Mouse (Mus musculus): ENCODE data around the gene Tenm2. TPM values are rescaled to one million over a fixed set of nuclear protein-coding genes. Genes with fewer than 3 reads are reported as not detected.

The Tenm2 gene
- polyA plus RNA-seq, 1 experiment from 2014 or later, result 1.4 TPM

DNA sequence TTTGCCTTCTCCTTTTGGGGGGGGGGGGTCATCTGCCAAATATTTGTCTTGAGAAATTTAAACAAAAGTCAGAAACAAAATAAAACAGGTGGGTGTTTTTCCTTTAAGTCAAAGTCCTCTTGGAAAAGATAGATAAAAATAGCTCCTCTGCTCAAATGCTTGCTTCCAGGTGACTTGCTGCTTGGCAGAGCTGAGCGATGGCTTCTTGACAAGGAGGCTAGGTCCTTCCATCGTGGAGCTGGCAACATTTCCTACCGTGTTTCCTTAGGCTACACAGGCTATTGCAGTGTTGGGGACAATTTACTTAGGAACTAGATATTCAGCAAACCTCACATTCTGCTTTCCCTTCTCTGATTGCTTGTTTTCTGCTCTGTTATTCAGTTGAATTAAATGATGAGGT is 342.7 kb downstream of the Tenm2 start:
- ATAC-seq (ENCODE audit: insufficient number of reproducible peaks, low FRiP score), result no peak
- H3K9ac ChIP-seq, result no peak overlapping the region
- 67% methylated on average over 3 of the region's 3 CpGs for WGBS
- H3K27me3 ChIP-seq (replicated peaks), result no peaks in the 10 kb centered on the region
- no peak overlapping the region for H3K4me3 ChIP-seq
- no peaks in the 10 kb centered on the region for H3K4me1 ChIP-seq (replicated peaks)
- H3K4me2 ChIP-seq, result no peak overlapping the region
- no peak overlapping the region for H3K27ac ChIP-seq (ENCODE audit: poor library complexity, severe bottlenecking)
- H3K9me3 ChIP-seq (replicated peaks), result no peaks in the 10 kb centered on the region
- no peaks in the 10 kb centered on the region for H3K36me3 ChIP-seq

DNA sequence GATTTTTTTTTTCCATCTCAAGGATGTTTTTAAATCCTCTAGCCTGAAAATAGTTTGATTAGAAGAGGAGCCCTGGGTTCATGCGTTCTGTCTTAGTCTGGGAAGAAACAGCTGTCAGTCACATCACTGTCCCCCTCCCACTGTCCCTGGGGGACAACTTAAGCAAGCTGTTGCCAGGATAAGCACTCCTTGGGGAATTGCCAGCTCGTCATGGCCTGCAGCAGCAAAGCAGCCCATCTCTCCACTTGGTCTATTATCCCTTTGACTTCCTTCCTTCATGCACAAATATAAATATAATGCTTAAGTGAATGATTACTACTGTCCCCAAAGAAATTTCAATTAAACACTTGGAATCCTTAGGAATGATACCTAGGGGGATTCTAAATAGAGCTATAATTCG is 344.7 kb downstream of the Tenm2 start:
- Histone ChIP-seq H3K27ac (ENCODE audit: poor library complexity, severe bottlenecking) (no peak overlapping the region), H3K4me3 (no peak overlapping the region), H3K4me1 (replicated peaks) (no peaks in the 10 kb centered on the region), H3K27me3 (replicated peaks) (no peaks in the 10 kb centered on the region), H3K36me3 (no peaks in the 10 kb centered on the region), H3K9me3 (replicated peaks) (no peaks in the 10 kb centered on the region), H3K9ac (no peak overlapping the region), H3K4me2 (no peak overlapping the region)
- WGBS, result 41% methylated on average over 3 of the region's 3 CpGs
- ATAC-seq (ENCODE audit: insufficient number of reproducible peaks, low FRiP score), result no peak

DNA sequence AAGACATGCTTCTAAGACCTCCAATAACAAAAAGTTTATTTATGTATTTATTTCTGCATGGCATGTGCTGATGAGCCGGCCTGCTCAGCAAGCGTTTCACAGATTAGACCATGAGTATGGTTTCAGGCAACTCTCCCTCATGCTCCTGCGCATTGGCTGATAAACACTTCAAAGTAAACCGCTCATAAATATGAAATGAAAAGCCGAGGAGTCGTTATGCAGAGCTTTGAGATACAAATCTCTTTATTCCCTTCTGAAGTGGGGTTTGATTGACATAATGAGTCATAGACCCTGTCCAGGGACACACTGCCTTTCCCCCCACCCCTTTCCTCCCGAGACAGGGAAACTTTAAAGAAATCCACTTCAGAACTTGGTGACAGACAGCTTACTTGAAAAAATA is 348.3 kb downstream of the Tenm2 start:
- 48% methylated on average over 7 of the region's 7 CpGs for WGBS
- H3K27me3 ChIP-seq (replicated peaks), result no peaks in the 10 kb centered on the region
- no peak for ATAC-seq (ENCODE audit: insufficient number of reproducible peaks, low FRiP score)
- no peak overlapping the region for H3K27ac ChIP-seq (ENCODE audit: poor library complexity, severe bottlenecking)
- H3K9me3 ChIP-seq (replicated peaks), result no peaks in the 10 kb centered on the region
- H3K4me3 ChIP-seq, result no peak overlapping the region
- H3K4me1 ChIP-seq (replicated peaks), result no peaks in the 10 kb centered on the region
- H3K9ac ChIP-seq, result no peak overlapping the region
- no peak overlapping the region for H3K4me2 ChIP-seq
- H3K36me3 ChIP-seq, result no peaks in the 10 kb centered on the region

GRCm38 (mm10) chr11:36886147-36886546 is 349.6 kb downstream of the Tenm2 start:
- 87% methylated on average over 3 of the region's 3 CpGs for WGBS
- Histone ChIP-seq H3K9ac (no peak overlapping the region), H3K4me1 (replicated peaks) (no peaks in the 10 kb centered on the region), H3K27me3 (replicated peaks) (no peaks in the 10 kb centered on the region), H3K27ac (ENCODE audit: poor library complexity, severe bottlenecking) (no peak overlapping the region), H3K36me3 (no peaks in the 10 kb centered on the region), H3K4me2 (no peak overlapping the region), H3K4me3 (no peak overlapping the region), H3K9me3 (replicated peaks) (no peaks in the 10 kb centered on the region)
- no peak for ATAC-seq (ENCODE audit: insufficient number of reproducible peaks, low FRiP score)

DNA sequence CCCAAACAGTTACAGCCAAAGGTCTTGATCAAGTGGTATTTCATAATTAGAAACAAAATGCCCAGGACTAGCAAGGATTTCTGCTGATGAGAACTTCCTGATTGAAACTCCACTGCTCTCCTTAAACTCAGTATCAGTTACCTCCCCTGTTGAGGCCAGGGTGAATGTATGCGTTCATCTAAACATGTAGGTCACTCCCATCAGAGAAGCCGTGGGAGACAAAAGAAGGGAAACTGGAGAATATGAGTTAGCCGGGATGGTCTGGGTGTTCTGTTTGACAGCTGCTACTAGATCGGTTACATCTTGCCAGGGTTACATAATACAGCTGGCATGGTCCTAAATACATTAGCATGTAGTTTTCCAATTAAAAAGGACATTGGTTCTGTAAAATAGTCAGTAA is 362.8 kb downstream of the Tenm2 start:
- peaks cover 6% of the 10 kb centered on the region; the same call in 1 of the 2 replicates for H3K4me1 ChIP-seq (replicated peaks)
- WGBS, result 59% methylated on average over 4 of the region's 4 CpGs
- no peak overlapping the region for H3K4me3 ChIP-seq
- H3K27me3 ChIP-seq (replicated peaks), result no peaks in the 10 kb centered on the region
- H3K9ac ChIP-seq, result no peak overlapping the region
- no peak for ATAC-seq (ENCODE audit: insufficient number of reproducible peaks, low FRiP score)
- no peak overlapping the region for H3K4me2 ChIP-seq
- H3K36me3 ChIP-seq, result no peaks in the 10 kb centered on the region
- no peaks in the 10 kb centered on the region for H3K9me3 ChIP-seq (replicated peaks)
- no peak overlapping the region for H3K27ac ChIP-seq (ENCODE audit: poor library complexity, severe bottlenecking)

DNA sequence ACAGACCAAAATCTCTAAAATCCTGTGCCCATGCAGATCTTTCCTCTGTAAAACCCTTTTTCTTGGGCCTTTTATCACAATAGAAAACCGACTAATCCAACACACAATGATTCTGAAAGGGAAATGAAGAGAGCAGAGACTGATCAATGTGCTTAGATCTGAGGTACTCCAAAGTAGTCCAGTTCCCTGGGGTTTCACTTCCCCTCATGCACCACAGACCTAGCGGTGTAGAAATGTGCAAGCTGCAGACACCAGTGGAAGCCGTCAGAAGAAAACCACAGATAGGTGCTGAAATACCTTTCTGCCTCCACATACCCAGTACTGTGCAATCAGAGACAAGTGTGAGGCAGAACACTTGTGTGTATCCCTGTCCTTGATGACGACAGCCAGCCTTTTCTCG is 365.2 kb downstream of the Tenm2 start:
- Histone ChIP-seq H3K9ac (no peak overlapping the region), H3K27me3 (replicated peaks) (no peaks in the 10 kb centered on the region), H3K4me1 (replicated peaks) (peaks cover 6% of the 10 kb centered on the region; the same call in 1 of the 2 replicates), H3K9me3 (replicated peaks) (no peaks in the 10 kb centered on the region), H3K27ac (ENCODE audit: poor library complexity, severe bottlenecking) (no peak overlapping the region), H3K4me2 (no peak overlapping the region), H3K36me3 (no peaks in the 10 kb centered on the region), H3K4me3 (no peak overlapping the region)
- ATAC-seq (ENCODE audit: insufficient number of reproducible peaks, low FRiP score), result no peak
- 69% methylated on average over 5 of the region's 5 CpGs for WGBS

DNA sequence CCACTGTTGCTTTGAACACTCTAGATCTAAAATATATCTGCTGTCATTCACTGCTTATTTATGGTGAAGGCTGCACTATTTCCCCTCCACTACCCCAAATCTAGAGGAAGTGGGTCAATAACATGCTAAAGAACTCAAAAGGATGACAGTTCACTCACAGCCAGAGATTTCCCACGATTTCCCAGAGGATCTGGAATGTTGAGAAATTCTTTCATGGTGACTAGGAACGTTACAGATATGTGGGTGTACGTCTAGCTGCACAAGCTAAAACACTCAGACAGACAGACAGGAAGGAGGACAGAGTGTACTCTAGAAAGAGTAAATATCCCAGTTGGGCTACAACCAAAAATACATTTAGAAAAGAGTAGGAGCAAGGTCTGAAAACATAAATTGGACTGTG is 384.1 kb downstream of the Tenm2 start:
- H3K27ac ChIP-seq (ENCODE audit: poor library complexity, severe bottlenecking), result no peak overlapping the region

GRCm38 (mm10) chr11:36847451-36847850 is 388.3 kb downstream of the Tenm2 start:
- H3K9ac ChIP-seq, result no peak overlapping the region
- no peaks in the 10 kb centered on the region for H3K4me1 ChIP-seq (replicated peaks)
- H3K4me2 ChIP-seq, result no peak overlapping the region
- WGBS, result 81% methylated on average over 6 of the region's 6 CpGs
- no peaks in the 10 kb centered on the region for H3K27me3 ChIP-seq (replicated peaks)
- H3K9me3 ChIP-seq (replicated peaks), result no peaks in the 10 kb centered on the region
- no peak overlapping the region for H3K27ac ChIP-seq (ENCODE audit: poor library complexity, severe bottlenecking)
- no peaks in the 10 kb centered on the region for H3K36me3 ChIP-seq
- H3K4me3 ChIP-seq, result no peak overlapping the region
- ATAC-seq (ENCODE audit: insufficient number of reproducible peaks, low FRiP score), result no peak

More for the DNA sequence above, 384.1 kb downstream of the Tenm2 start:
- H3K4me2 ChIP-seq, result no peak overlapping the region
- H3K27me3 ChIP-seq (replicated peaks), result no peaks in the 10 kb centered on the region
- H3K4me1 ChIP-seq (replicated peaks), result no peaks in the 10 kb centered on the region
- H3K9ac ChIP-seq, result no peak overlapping the region
- H3K9me3 ChIP-seq (replicated peaks), result no peaks in the 10 kb centered on the region
- no peak for ATAC-seq (ENCODE audit: insufficient number of reproducible peaks, low FRiP score)
- WGBS, result 12% methylated on average over 3 of the region's 3 CpGs
- H3K4me3 ChIP-seq, result no peak overlapping the region
- no peaks in the 10 kb centered on the region for H3K36me3 ChIP-seq

DNA sequence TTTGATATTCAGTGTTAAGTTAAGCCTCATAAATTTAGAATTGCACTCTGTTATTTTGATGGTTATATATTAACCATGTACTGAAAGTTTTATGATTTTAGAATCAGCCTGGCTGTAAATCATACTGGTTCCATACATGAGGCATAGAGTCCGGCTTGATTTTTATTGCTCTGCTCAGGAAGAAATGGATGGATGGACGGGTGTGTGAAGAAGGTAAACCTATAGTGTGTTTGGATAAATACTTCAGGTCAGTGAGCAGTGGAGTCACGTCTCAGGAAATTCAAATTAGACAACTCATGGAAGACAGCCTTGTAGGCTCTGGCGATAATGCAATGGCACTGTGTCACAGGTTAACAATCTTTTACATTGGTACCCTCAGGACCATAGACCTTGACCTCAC is 402.9 kb downstream of the Tenm2 start:
- WGBS, result 87% methylated on average over 4 of the region's 4 CpGs
- no peaks in the 10 kb centered on the region for H3K9me3 ChIP-seq (replicated peaks)
- no peak for ATAC-seq (ENCODE audit: insufficient number of reproducible peaks, low FRiP score)
- H3K27ac ChIP-seq (ENCODE audit: poor library complexity, severe bottlenecking), result no peak overlapping the region
- H3K27me3 ChIP-seq (replicated peaks), result no peaks in the 10 kb centered on the region
- H3K36me3 ChIP-seq, result no peaks in the 10 kb centered on the region
- H3K4me2 ChIP-seq, result no peak overlapping the region
- no peak overlapping the region for H3K9ac ChIP-seq
- no peaks in the 10 kb centered on the region for H3K4me1 ChIP-seq (replicated peaks)
- H3K4me3 ChIP-seq, result no peak overlapping the region

- Histone ChIP-seq H3K4me1 (replicated peaks) (no peaks in the 10 kb centered on the region), H3K36me3 (no peaks in the 10 kb centered on the region), H3K9ac (no peak overlapping the region), H3K27me3 (replicated peaks) (no peaks in the 10 kb centered on the region), H3K4me3 (no peak overlapping the region), H3K9me3 (replicated peaks) (no peaks in the 10 kb centered on the region), H3K4me2 (no peak overlapping the region), H3K27ac (ENCODE audit: poor library complexity, severe bottlenecking) (no peak overlapping the region)
- no peak for ATAC-seq (ENCODE audit: insufficient number of reproducible peaks, low FRiP score)
- 76% methylated on average over 11 of the region's 11 CpGs for WGBS
Measured at GRCm38 (mm10) chr11:36831511-36831910, 404.3 kb downstream of the Tenm2 start.

- Histone ChIP-seq H3K36me3 (no peaks in the 10 kb centered on the region), H3K9ac (no peak overlapping the region), H3K9me3 (replicated peaks) (no peaks in the 10 kb centered on the region), H3K4me2 (no peak overlapping the region), H3K27me3 (replicated peaks) (no peaks in the 10 kb centered on the region), H3K4me1 (replicated peaks) (no peaks in the 10 kb centered on the region), H3K27ac (ENCODE audit: poor library complexity, severe bottlenecking) (no peak overlapping the region), H3K4me3 (no peak overlapping the region)
- WGBS, result 39% methylated on average over 7 of the region's 7 CpGs
- ATAC-seq (ENCODE audit: insufficient number of reproducible peaks, low FRiP score), result no peak
Measured at GRCm38 (mm10) chr11:36824666-36825065, 411.1 kb downstream of the Tenm2 start.

- Histone ChIP-seq H3K4me1 (replicated peaks) (no peaks in the 10 kb centered on the region), H3K36me3 (no peaks in the 10 kb centered on the region), H3K27me3 (replicated peaks) (no peaks in the 10 kb centered on the region), H3K9me3 (replicated peaks) (no peaks in the 10 kb centered on the region), H3K27ac (ENCODE audit: poor library complexity, severe bottlenecking) (no peak overlapping the region), H3K4me2 (no peak overlapping the region), H3K4me3 (no peak overlapping the region), H3K9ac (no peak overlapping the region)
- WGBS, result 65% methylated on average over 1 of the region's 1 CpGs
- no peak for ATAC-seq (ENCODE audit: insufficient number of reproducible peaks, low FRiP score)
Measured at GRCm38 (mm10) chr11:36804615-36805014, 431.1 kb downstream of the Tenm2 start.

All from heart, embryonic 12.5 days (tissue).